Mouse (Mus musculus) hindbrain, postnatal 0 days (tissue): ENCODE data around the gene Gli1. TPM values are rescaled to one million over a fixed set of nuclear protein-coding genes. Genes with fewer than 3 reads are reported as not detected.

Experiments
- ATAC-seq: fragments of 200-750 bp; cut with Nextera tagmentation; 2 replicates; pipeline ENCODE4 v1.8.0; 2017; ENCODE audit warnings: mild to moderate bottlenecking, moderate TSS enrichment, moderate library complexity
- DNase-seq: peaks from one replicate; pipeline ENCODE4 v3.0.0-alpha.2; 2015; ENCODE audit warnings: low spot score
- H3K27ac ChIP-seq: fragments of 300-500 bp; sonication (generic); 2 replicates; pipeline ENCODE4 v1.5.1; 2014; ENCODE audit warnings: mild to moderate bottlenecking
- H3K27me3 ChIP-seq: fragments of 300-500 bp; sonication (generic); 2 replicates; pipeline ENCODE4 v1.6.1; 2014; ENCODE audit warnings: low read length, mixed read lengths; ENCODE audit not compliant: insufficient read depth
- H3K36me3 ChIP-seq: fragments of 300-500 bp; sonication (generic); 2 replicates; pipeline ENCODE4 v1.6.1; 2014; ENCODE audit warnings: low read length, mixed read lengths; ENCODE audit not compliant: insufficient read depth
- H3K4me1 ChIP-seq: fragments of 300-500 bp; sonication (generic); 2 replicates; pipeline ENCODE4 v1.6.1; 2014; ENCODE audit warnings: antibody characterized with exemption, low read length, mixed read lengths; ENCODE audit not compliant: insufficient read depth
- H3K4me2 ChIP-seq: fragments of 300-500 bp; sonication (generic); 2 replicates; pipeline ENCODE4 v1.6.1; 2014; ENCODE audit warnings: low read depth, mild to moderate bottlenecking, low read length, moderate library complexity, mixed read lengths
- H3K4me3 ChIP-seq: fragments of 300-500 bp; sonication (generic); 2 replicates; pipeline ENCODE4 v1.5.1; 2014; ENCODE audit warnings: low read length
- H3K9ac ChIP-seq: fragments of 300-500 bp; sonication (generic); replicated peaks from 2 replicates; pipeline ENCODE4 v1.6.1; 2014; ENCODE audit warnings: mild to moderate bottlenecking, low read length, moderate library complexity, mixed read lengths
- H3K9me3 ChIP-seq: fragments of 300-500 bp; sonication (generic); 2 replicates; pipeline ENCODE4 v1.6.1; 2016; ENCODE audit warnings: low read length, mixed read lengths
- CTCF ChIP-seq: IDR thresholded peaks from 2 replicates; pipeline ENCODE4 v1.5.1; 2016; ENCODE audit warnings: antibody characterized with exemption, control low read depth, low read depth
- WGBS: fragments of 180-500 bp; shearing (Covaris S2); extraction: QIAGEN DNeasy Blood & Tissue Kit; methylation state at CpG from one replicate; pipeline ENCODE4 v1.1.7; 2014; 5-methylcytosine and 5-hydroxymethylcytosine counted together
- polyA plus RNA-seq: library from polyadenylated mRNA; unstranded; fragments of >200 nt; fragmentation: Nextera tagmentation; extraction: Ambion mirVana; gene quantifications from 2 replicates; pipeline ENCODE4 v1.2.1, GENCODE M21; 2015
- total RNA-seq: library from RNA; depleted of rRNA; stranded (reverse); fragments of >200 nt; gene quantifications from 2 replicates; pipeline ENCODE4 v1.2.3, GENCODE M21; 2014

The Gli1 gene
- total and polyA plus RNA-seq, 2 experiments from 2014 or later = 2.7 to 13.0 TPM

- WGBS = under 1% methylated on average over 40 of the region's 42 CpGs
- peak overlapping the region; percentile 48; the same call in 1 of the 2 replicates for H3K27ac ChIP-seq
- ATAC-seq = peak; percentile 12; the same call in 1 of the 2 replicates
- H3K4me3 ChIP-seq = peak overlapping the region; percentile 37
- no peak for TF ChIP-seq CTCF
- H3K4me2 ChIP-seq = peak overlapping the region; percentile 68
- H3K36me3 ChIP-seq = no peaks in the 10 kb centered on the region
- H3K27me3 ChIP-seq = peaks cover 13% of the 10 kb centered on the region; the same call in 1 of the 2 replicates
- H3K4me1 ChIP-seq = peaks cover 11% of the 10 kb centered on the region
- H3K9ac ChIP-seq = peak overlapping the region; percentile 28; the same call in 1 of the 2 replicates
- DNase-seq = peak; percentile 75
- no peaks in the 10 kb centered on the region for H3K9me3 ChIP-seq
Observed at GRCm38 (mm10) chr10:127339683-127340576, 1.8 kb downstream of the Gli1 start.

GRCm38 (mm10) chr10:127338930-127339682 lies 2.7 kb downstream of the Gli1 start:
- H3K36me3 ChIP-seq = no peaks in the 10 kb centered on the region
- peaks cover 13% of the 10 kb centered on the region; the same call in 1 of the 2 replicates for H3K27me3 ChIP-seq
- peak; percentile 95 for TF ChIP-seq CTCF
- peak overlapping the region; percentile 48; the same call in 1 of the 2 replicates for H3K27ac ChIP-seq
- H3K9ac ChIP-seq = 0 out of 2 replicates have a peak overlapping the region, but pooled peaks have one; percentile 28
- WGBS = under 1% methylated on average over 31 of the region's 31 CpGs
- ATAC-seq (peak; percentile 84), DNase-seq (peak; percentile 96)
- no peaks in the 10 kb centered on the region for H3K9me3 ChIP-seq
- peak overlapping the region; percentile 37 for H3K4me3 ChIP-seq
- H3K4me1 ChIP-seq = peaks cover 11% of the 10 kb centered on the region
- peak overlapping the region; percentile 68 for H3K4me2 ChIP-seq

- no peak for ATAC-seq
Observed at GRCm38 (mm10) chr10:127337536-127338099, 4.2 kb downstream of the Gli1 start.

GRCm38 (mm10) chr10:127336952-127337351 lies 4.8 kb downstream of the Gli1 start:
- no peak for TF ChIP-seq CTCF
- peaks cover 11% of the 10 kb centered on the region for H3K4me1 ChIP-seq
- H3K9me3 ChIP-seq = no peaks in the 10 kb centered on the region
- H3K9ac ChIP-seq = no peak overlapping the region
- no peaks in the 10 kb centered on the region for H3K36me3 ChIP-seq
- DNase-seq (no peak), ATAC-seq (no peak)
- no peak overlapping the region for H3K27ac ChIP-seq
- no peak overlapping the region for H3K4me2 ChIP-seq
- 66% methylated on average over 5 of the region's 5 CpGs for WGBS
- peaks cover 13% of the 10 kb centered on the region; the same call in 1 of the 2 replicates for H3K27me3 ChIP-seq
- H3K4me3 ChIP-seq = no peak overlapping the region

More at GRCm38 (mm10) chr10:127337536-127338099, 4.2 kb downstream of the Gli1 start:
- 79% methylated on average over 6 of the region's 6 CpGs for WGBS
- Histone ChIP-seq H3K27me3 (peaks cover 13% of the 10 kb centered on the region; the same call in 1 of the 2 replicates), H3K9ac (no peak overlapping the region), H3K4me1 (peaks cover 11% of the 10 kb centered on the region), H3K4me3 (no peak overlapping the region), H3K27ac (no peak overlapping the region), H3K4me2 (no peak overlapping the region), H3K9me3 (no peaks in the 10 kb centered on the region), H3K36me3 (no peaks in the 10 kb centered on the region)
- DNase-seq = no peak
- no peak for TF ChIP-seq CTCF

- Histone ChIP-seq H3K9me3 (no peaks in the 10 kb centered on the region), H3K27ac (no peak overlapping the region), H3K36me3 (no peaks in the 10 kb centered on the region), H3K27me3 (peaks cover 4% of the 10 kb centered on the region; the same call in 1 of the 2 replicates), H3K4me3 (no peak overlapping the region), H3K4me1 (peaks cover 8% of the 10 kb centered on the region), H3K4me2 (no peak overlapping the region), H3K9ac (no peak overlapping the region)
- DNase-seq (no peak), ATAC-seq (no peak)
- TF ChIP-seq CTCF = peak; percentile 13; the same call in 1 of the 2 replicates
- 77% methylated on average over 1 of the region's 1 CpGs for WGBS
Observed at GRCm38 (mm10) chr10:127335271-127335670, 6.5 kb downstream of the Gli1 start.

- no peak for ATAC-seq
- Histone ChIP-seq H3K36me3 (no peaks in the 10 kb centered on the region), H3K27me3 (0 out of 2 replicates have a peak, but pooled peaks cover 5% of the 10 kb centered on the region), H3K27ac (no peak overlapping the region), H3K4me1 (no peaks in the 10 kb centered on the region), H3K4me2 (no peak overlapping the region), H3K4me3 (no peak overlapping the region), H3K9ac (no peak overlapping the region), H3K9me3 (no peaks in the 10 kb centered on the region)
- 69% methylated on average over 5 of the region's 5 CpGs for WGBS
- TF ChIP-seq CTCF = peak; percentile 43; the same call in 1 of the 2 replicates
- DNase-seq = no peak
Observed at GRCm38 (mm10) chr10:127333152-127333551, 8.6 kb downstream of the Gli1 start.
